In the genomic region with DNA sequence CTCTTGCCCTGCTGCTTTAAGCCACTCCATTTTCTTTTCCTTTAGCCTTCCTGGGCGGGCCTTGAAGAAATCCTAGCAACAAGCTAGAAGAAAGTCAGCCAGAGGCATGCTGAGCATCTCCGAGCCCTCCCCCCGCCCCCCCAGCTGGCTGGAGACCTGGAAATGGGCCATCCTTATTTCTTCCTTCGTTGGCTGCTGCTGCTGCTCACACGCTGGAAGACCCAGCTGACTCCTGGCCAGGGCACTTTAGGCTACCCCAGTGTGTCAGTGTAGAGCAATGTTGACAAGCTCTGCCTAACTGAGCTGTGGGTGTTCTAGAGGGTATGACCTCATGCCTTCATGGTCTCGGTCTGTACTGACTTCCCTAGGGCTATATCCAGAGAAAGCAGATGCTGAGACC, we compare ENCODE assay signal across 10 mouse cellular contexts. TPM values are rescaled to one million over a fixed set of nuclear protein-coding genes. Genes with fewer than 3 reads are reported as not detected.
A peak's percentile ranks its signal among the peaks of the same experiment; 100 is the strongest.
DNase-seq lines count a peak whose midpoint lies in the region; ATAC-seq lines count a peak whose summit lies in the region.
"Had no signal": no experiment of that assay in that cellular context is flagged by ENCODE, and none has a peak within 500 bp of the region (broad histone marks: within the 10 kb centered on the region; RNA-seq: fewer than 3 reads in every experiment).

No protein-coding gene starts in this region.

- DNase-seq in adipocyte (ENCODE audit: low spot score): peak; percentile 76
- peak; percentile 50 to 57 for DNase-seq in heart, adult 9 months (ENCODE audit: low spot score in 2 of 2)
- no peak for DNase-seq in frontal cortex, postnatal 14 days (ENCODE audit: low spot score in 2 of 2)
- DNase-seq in left cerebral cortex, adult 8-10 months (ENCODE audit: low spot score in 2 of 2): no peak

- H3K36me3 ChIP-seq in kidney, embryonic 15.5 days: peaks cover 68% of the 10 kb centered on the region
- H3K36me3 ChIP-seq in kidney, embryonic 16.5 days (ENCODE audit: insufficient read depth, low read length): peaks cover 40% of the 10 kb centered on the region
- H3K36me3 ChIP-seq in lung, embryonic 15.5 days: peaks cover 47% of the 10 kb centered on the region
- no peaks in the 10 kb centered on the region for H3K36me3 ChIP-seq in liver, embryonic 12.5 days

- 70% methylated on average over 6 of the region's 6 CpGs for WGBS in kidney, embryonic 15.5 days
- WGBS in kidney, embryonic 16.5 days: 77% methylated on average over 6 of the region's 6 CpGs
- WGBS in lung, embryonic 15.5 days: 43% methylated on average over 6 of the region's 6 CpGs
- 65% methylated on average over 6 of the region's 6 CpGs for WGBS in liver, embryonic 12.5 days (ENCODE audit: insufficient replicate concordance)

- H3K4me3 ChIP-seq in kidney, embryonic 15.5 days (replicated peaks): no peak overlapping the region
- H3K4me3 ChIP-seq in kidney, embryonic 16.5 days (ENCODE audit: low read length): no peak overlapping the region
- no peak overlapping the region for H3K4me3 ChIP-seq in lung, embryonic 15.5 days
- H3K4me3 ChIP-seq in liver, embryonic 12.5 days: no peak overlapping the region

- ATAC-seq in kidney, embryonic 15.5 days (replicated peaks; ENCODE audit: low FRiP score): 0 out of 2 replicates have a peak, but pooled peaks have one; percentile 49
- no peak for ATAC-seq in kidney, embryonic 16.5 days (ENCODE audit: low FRiP score, low TSS enrichment)
- peak; percentile 88 for ATAC-seq in lung, embryonic 15.5 days (ENCODE audit: borderline replicate concordance, extremely low read depth, low FRiP score, low TSS enrichment)
- no peak for ATAC-seq in liver, embryonic 12.5 days

- 0 out of 2 replicates have a peak overlapping the region, but pooled peaks have one; percentile 9 for H3K27ac ChIP-seq in kidney, embryonic 15.5 days
- no peak overlapping the region; the same call in 1 of the 2 replicates for H3K27ac ChIP-seq in kidney, embryonic 16.5 days (ENCODE audit: low read length)
- peak overlapping the region; percentile 24; the same call in 1 of the 2 replicates for H3K27ac ChIP-seq in lung, embryonic 15.5 days
- no peak overlapping the region for H3K27ac ChIP-seq in liver, embryonic 12.5 days

- no peaks in the 10 kb centered on the region for H3K4me1 ChIP-seq in kidney, embryonic 15.5 days
- no peaks in the 10 kb centered on the region for H3K4me1 ChIP-seq in kidney, embryonic 16.5 days (ENCODE audit: insufficient read depth, low read length)
- H3K4me1 ChIP-seq in lung, embryonic 15.5 days: peaks cover 12% of the 10 kb centered on the region; the same call in 1 of the 2 replicates
- H3K4me1 ChIP-seq in liver, embryonic 12.5 days: no peaks in the 10 kb centered on the region

- no peak overlapping the region for H3K9ac ChIP-seq in kidney, embryonic 15.5 days
- H3K9ac ChIP-seq in kidney, embryonic 16.5 days (replicated peaks; ENCODE audit: low read length): no peak overlapping the region
- H3K9ac ChIP-seq in lung, embryonic 15.5 days: no peak overlapping the region
- H3K9ac ChIP-seq in liver, embryonic 12.5 days: no peak overlapping the region

- H3K9me3 ChIP-seq in kidney, embryonic 15.5 days (replicated peaks): no peaks in the 10 kb centered on the region
- no peaks in the 10 kb centered on the region for H3K9me3 ChIP-seq in kidney, embryonic 16.5 days (ENCODE audit: low read length)
- H3K9me3 ChIP-seq in lung, embryonic 15.5 days: no peaks in the 10 kb centered on the region
- no peaks in the 10 kb centered on the region for H3K9me3 ChIP-seq in liver, embryonic 12.5 days (replicated peaks)

- H3K4me2 ChIP-seq in kidney, embryonic 15.5 days: no peak overlapping the region
- no peak overlapping the region for H3K4me2 ChIP-seq in kidney, embryonic 16.5 days (replicated peaks; ENCODE audit: low read depth, low read length)
- H3K4me2 ChIP-seq in lung, embryonic 15.5 days: no peak overlapping the region
- H3K4me2 ChIP-seq in liver, embryonic 12.5 days: no peak overlapping the region

- no peaks in the 10 kb centered on the region for H3K27me3 ChIP-seq in kidney, embryonic 15.5 days
- no peaks in the 10 kb centered on the region for H3K27me3 ChIP-seq in kidney, embryonic 16.5 days (ENCODE audit: insufficient read depth, low read length)
- H3K27me3 ChIP-seq in lung, embryonic 15.5 days: no peaks in the 10 kb centered on the region
- H3K27me3 ChIP-seq in liver, embryonic 12.5 days (replicated peaks): no peaks in the 10 kb centered on the region

RNA-seq across cellular contexts. Expression of a gene that starts 13.1 kb away (rescaled TPM):
- 1.9 and 2.9 TPM in 2 replicates for polyA plus RNA-seq in kidney, embryonic 15.5 days (2015; fragmentation: Nextera tagmentation; extraction: Ambion mirVana)
- 2.3 and 3.1 TPM in 2 replicates for polyA plus RNA-seq in kidney, embryonic 16.5 days (2015; fragmentation: Nextera tagmentation; extraction: Ambion mirVana)
- polyA plus RNA-seq in lung, embryonic 15.5 days (2015; fragmentation: Nextera tagmentation; extraction: Ambion mirVana): 1.2 and 1.4 TPM in 2 replicates
- polyA plus RNA-seq in liver, embryonic 12.5 days (2016; fragmentation: Nextera tagmentation; extraction: Ambion mirVana): 0.07 and 0.08 TPM in 2 replicates
- total RNA-seq in left cerebral cortex, adult 8-10 months (2022): not detected
- total RNA-seq: hematopoietic stem cell, adult 5-6 weeks; megakaryocyte progenitor cell, adult 5-6 weeks had no signal

Comparison
In these comparisons a context has a peak if more than half of its experiments do, and no peak if none do; other contexts are left out.
1. ATAC-seq: peak in kidney, embryonic 15.5 days (single experiment) and lung, embryonic 15.5 days (single experiment); none in kidney, embryonic 16.5 days (single experiment) and liver, embryonic 12.5 days (single experiment).
2. H3K27ac ChIP-seq: peak in kidney, embryonic 15.5 days (single experiment) and lung, embryonic 15.5 days (single experiment); none in kidney, embryonic 16.5 days (single experiment) and liver, embryonic 12.5 days (single experiment).
3. DNase-seq: peak in adipocyte (single experiment) and heart, adult 9 months (2 of 2); none in frontal cortex, postnatal 14 days (0 of 2) and left cerebral cortex, adult 8-10 months (0 of 2).